Mouse (Mus musculus): ENCODE data around the gene Ift57. TPM values are rescaled to one million over a fixed set of nuclear protein-coding genes. Genes with fewer than 3 reads are reported as not detected.

Gene Ift57
- polyA plus RNA-seq, 2 experiments: 2.0 to 2.7 TPM

DNA sequence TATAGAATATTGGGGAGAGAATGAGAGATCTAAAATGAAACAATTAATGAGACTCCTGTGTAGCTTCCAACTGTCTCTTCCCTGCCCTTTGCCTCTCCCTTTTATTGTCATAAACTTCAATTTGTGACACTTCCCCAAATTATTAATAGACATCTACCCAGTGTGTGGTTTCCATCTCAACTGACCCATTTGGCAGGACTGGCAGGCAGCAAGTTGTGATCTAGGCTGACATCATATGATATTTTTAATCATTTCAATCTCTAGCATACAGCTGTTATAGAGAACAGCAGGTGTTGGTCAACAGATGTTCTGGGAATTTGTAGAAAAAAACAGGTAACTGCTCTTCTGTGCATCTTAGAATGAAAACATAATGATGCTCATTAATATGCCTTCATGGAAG lies 84.3 kb downstream of the Ift57 start:
- ATAC-seq (ENCODE audit: insufficient read depth) (no peak), DNase-seq (ENCODE audit: low read depth in 3 of 3, low spot score in 3 of 3) (no peak)
- no peak overlapping the region for H3K4me2 ChIP-seq (ENCODE audit: low read depth)
- H3K9me3 ChIP-seq (ENCODE audit: control insufficient read depth, low read length): no peaks in the 10 kb centered on the region
- no peaks in the 10 kb centered on the region for H3K27me3 ChIP-seq (ENCODE audit: control insufficient read depth, insufficient read depth, low read length)
- no peak overlapping the region for H3K4me3 ChIP-seq (ENCODE audit: insufficient read depth in 1 of 2, low read depth in 2 of 2, low read length in 2 of 2)
- no peaks in the 10 kb centered on the region for H3K36me3 ChIP-seq (replicated peaks; ENCODE audit: control insufficient read depth, insufficient read depth, low read depth)
- H3K27ac ChIP-seq: no peak overlapping the region
- H3K4me1 ChIP-seq (replicated peaks; ENCODE audit: control insufficient read depth in 2 of 2, insufficient read depth in 2 of 2, low read length in 1 of 2): peaks cover 23 to 35% of the 10 kb centered on the region in 2 experiments
- TF ChIP-seq EP300 (IDR thresholded peaks at IDR 0.05; ENCODE audit: low read depth) (no peak), CTCF (IDR thresholded peaks at IDR 0.05; ENCODE audit: low read depth) (no peak)
- no peak overlapping the region for H3K9ac ChIP-seq (replicated peaks)

DNA sequence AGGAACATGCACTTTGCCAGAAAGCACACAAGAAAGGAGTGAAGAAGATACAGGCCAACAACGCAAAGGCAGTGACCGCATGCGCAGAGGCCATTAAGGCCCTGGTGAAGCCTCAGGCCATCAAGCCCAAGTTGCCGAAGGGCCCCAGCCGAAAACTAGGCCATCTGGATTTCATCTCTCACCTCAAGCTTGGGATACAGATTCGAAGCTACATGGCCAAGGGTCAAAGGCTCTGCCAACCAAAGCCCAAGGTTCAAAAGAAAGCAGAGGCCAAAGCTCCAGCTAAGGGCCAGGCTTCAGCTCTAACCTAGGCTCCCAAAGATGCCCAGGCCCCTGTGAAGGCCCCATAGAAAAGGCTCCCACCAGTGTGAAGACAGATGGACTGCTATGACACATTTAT lies 87.1 kb downstream of the Ift57 start:
- H3K27ac ChIP-seq: no peak overlapping the region
- H3K27me3 ChIP-seq (ENCODE audit: control insufficient read depth, insufficient read depth, low read length): no peaks in the 10 kb centered on the region
- 86% methylated on average over 6 of the region's 6 CpGs for WGBS (ENCODE audit: insufficient replicate concordance)
- H3K9ac ChIP-seq (replicated peaks): no peak overlapping the region
- H3K36me3 ChIP-seq (replicated peaks; ENCODE audit: control insufficient read depth, insufficient read depth, low read depth): no peaks in the 10 kb centered on the region
- H3K4me1 ChIP-seq (replicated peaks; ENCODE audit: control insufficient read depth in 2 of 2, insufficient read depth in 2 of 2, low read length in 1 of 2): peaks cover 21 to 38% of the 10 kb centered on the region in 2 experiments
- no peak overlapping the region for H3K4me2 ChIP-seq (ENCODE audit: low read depth)
- no peak for DNase-seq (ENCODE audit: low read depth in 3 of 3, low spot score in 3 of 3)
- ATAC-seq (ENCODE audit: insufficient read depth): no peak
- TF ChIP-seq EP300 (IDR thresholded peaks at IDR 0.05; ENCODE audit: low read depth) (no peak), CTCF (IDR thresholded peaks at IDR 0.05; ENCODE audit: low read depth) (no peak)
- no peaks in the 10 kb centered on the region for H3K9me3 ChIP-seq (ENCODE audit: control insufficient read depth, low read length)
- no peak overlapping the region for H3K4me3 ChIP-seq (ENCODE audit: insufficient read depth in 1 of 2, low read depth in 2 of 2, low read length in 2 of 2)

DNA sequence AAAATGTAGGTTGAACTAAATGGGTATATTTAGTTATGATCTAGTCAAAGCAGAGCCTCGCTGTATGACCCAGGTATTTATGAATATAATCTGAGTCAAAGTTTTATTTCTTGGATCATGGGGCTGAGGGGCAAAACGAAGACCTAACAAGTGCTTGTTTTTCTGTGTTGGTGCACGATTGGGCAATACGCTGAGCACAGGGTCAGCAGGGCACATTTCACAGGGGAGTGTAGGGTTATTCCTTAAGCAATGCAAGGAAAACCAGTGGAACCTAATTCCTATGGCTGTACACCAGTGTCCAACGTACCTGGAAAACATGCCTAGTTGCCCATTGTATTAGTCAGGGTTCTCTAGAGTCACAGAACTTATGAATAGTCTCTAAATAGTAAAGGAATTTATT lies 88.7 kb downstream of the Ift57 start:
- no peak for TF ChIP-seq CTCF (IDR thresholded peaks at IDR 0.05; ENCODE audit: low read depth)
- no peak for TF ChIP-seq EP300 (IDR thresholded peaks at IDR 0.05; ENCODE audit: low read depth)
- Histone ChIP-seq H3K4me2 (ENCODE audit: low read depth) (no peak overlapping the region), H3K4me3 (ENCODE audit: insufficient read depth in 1 of 2, low read depth in 2 of 2, low read length in 2 of 2) (no peak overlapping the region), H3K27me3 (ENCODE audit: control insufficient read depth, insufficient read depth, low read length) (no peaks in the 10 kb centered on the region), H3K27ac (no peak overlapping the region), H3K9ac (replicated peaks) (no peak overlapping the region), H3K4me1 (replicated peaks; ENCODE audit: control insufficient read depth in 2 of 2, insufficient read depth in 2 of 2, low read length in 1 of 2) (peaks cover 31 to 40% of the 10 kb centered on the region in 2 experiments), H3K9me3 (ENCODE audit: control insufficient read depth, low read length) (no peaks in the 10 kb centered on the region), H3K36me3 (replicated peaks; ENCODE audit: control insufficient read depth, insufficient read depth, low read depth) (no peaks in the 10 kb centered on the region)
- 75% methylated on average over 5 of the region's 5 CpGs for WGBS (ENCODE audit: insufficient replicate concordance)
- DNase-seq (ENCODE audit: low read depth in 3 of 3, low spot score in 3 of 3): no peak
- ATAC-seq (ENCODE audit: insufficient read depth): no peak

DNA sequence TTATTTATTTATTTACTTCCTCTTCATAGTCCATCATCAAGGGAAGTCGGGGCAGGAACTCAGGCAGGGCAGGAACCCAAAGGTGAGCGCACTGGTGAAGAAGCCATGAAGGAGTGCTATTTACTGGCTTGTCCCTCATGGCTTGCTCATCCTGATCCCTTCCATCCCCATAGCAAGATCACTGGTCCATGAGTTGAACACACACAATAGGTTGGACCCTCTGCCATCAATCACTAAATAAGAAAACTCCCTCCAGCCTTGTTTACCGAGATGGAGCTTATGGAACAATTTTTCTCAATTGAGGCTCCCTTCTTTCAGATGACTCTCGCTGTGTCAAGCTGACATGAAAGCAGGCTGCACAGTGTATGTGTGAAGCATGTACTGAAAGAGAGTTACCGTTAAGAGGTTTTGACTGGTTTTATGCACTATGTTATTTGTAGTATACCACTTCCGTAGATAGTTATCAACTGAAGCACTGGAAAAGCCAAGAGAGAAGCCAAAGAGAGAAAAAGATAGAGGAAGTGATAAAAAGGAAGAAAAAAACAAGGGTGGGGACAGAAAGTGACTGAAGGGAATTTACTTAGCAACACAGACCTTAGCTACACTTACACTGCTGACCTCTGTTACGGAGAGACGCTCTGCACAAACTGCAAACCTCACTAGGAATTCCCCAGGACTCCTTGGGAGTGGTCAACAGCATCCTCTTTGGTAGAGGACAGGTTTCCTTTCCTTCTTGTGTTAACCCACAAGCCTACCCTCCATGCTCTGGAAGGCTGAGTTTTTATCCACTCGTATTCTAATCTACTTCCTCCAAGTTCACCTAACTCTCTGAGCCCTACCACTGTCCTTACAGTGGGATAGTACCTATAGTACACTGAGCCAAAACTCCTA lies 91.8 kb downstream of the Ift57 start:
- H3K9ac ChIP-seq (replicated peaks): peak overlapping the region; percentile 48
- ATAC-seq (ENCODE audit: insufficient read depth) (peak; percentile 55; the same call in 1 of the 2 replicates), DNase-seq (ENCODE audit: low read depth in 3 of 3, low spot score in 3 of 3) (no peak)
- H3K9me3 ChIP-seq (ENCODE audit: control insufficient read depth, low read length): no peaks in the 10 kb centered on the region
- TF ChIP-seq CTCF (IDR thresholded peaks at IDR 0.05; ENCODE audit: low read depth) (no peak), EP300 (IDR thresholded peaks at IDR 0.05; ENCODE audit: low read depth) (no peak)
- no peaks in the 10 kb centered on the region for H3K27me3 ChIP-seq (ENCODE audit: control insufficient read depth, insufficient read depth, low read length)
- H3K27ac ChIP-seq: peak overlapping the region; percentile 64
- 37% methylated on average over 9 of the region's 9 CpGs for WGBS (ENCODE audit: insufficient replicate concordance)
- peaks cover 40 to 44% of the 10 kb centered on the region in 2 experiments for H3K4me1 ChIP-seq (replicated peaks; ENCODE audit: control insufficient read depth in 2 of 2, insufficient read depth in 2 of 2, low read length in 1 of 2)
- H3K4me3 ChIP-seq (ENCODE audit: insufficient read depth in 1 of 2, low read depth in 2 of 2, low read length in 2 of 2): no peak overlapping the region
- peak overlapping the region; percentile 34 for H3K4me2 ChIP-seq (ENCODE audit: low read depth)
- no peaks in the 10 kb centered on the region for H3K36me3 ChIP-seq (replicated peaks; ENCODE audit: control insufficient read depth, insufficient read depth, low read depth)

DNA sequence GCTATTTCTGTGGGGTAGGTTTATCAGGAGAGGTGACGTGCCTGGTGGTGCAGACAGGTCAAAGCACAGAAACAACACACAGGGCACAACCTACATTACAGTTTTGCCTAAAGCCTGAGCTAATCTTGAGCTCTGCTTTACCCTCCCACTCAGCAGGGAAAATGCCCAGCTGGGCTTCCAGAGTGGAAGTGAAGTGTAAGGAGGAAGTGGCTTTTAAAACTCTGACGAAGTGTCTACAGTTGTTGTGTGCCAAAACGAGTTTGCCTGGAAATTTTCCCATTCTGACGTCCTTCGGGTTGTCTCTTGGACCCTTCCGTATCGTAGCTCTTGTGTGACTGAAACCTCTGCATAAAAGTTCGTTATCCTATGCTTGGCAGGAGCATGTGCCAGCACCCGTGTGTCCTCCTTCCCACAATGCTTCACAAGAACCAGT lies 93.4 kb downstream of the Ift57 start:
- Histone ChIP-seq H3K9me3 (ENCODE audit: control insufficient read depth, low read length) (no peaks in the 10 kb centered on the region), H3K4me1 (replicated peaks; ENCODE audit: control insufficient read depth in 2 of 2, insufficient read depth in 2 of 2, low read length in 1 of 2) (peaks cover 49 to 57% of the 10 kb centered on the region in 2 experiments), H3K27ac (peak overlapping the region; percentile 65), H3K4me3 (ENCODE audit: insufficient read depth in 1 of 2, low read depth in 2 of 2, low read length in 2 of 2) (no peak overlapping the region), H3K9ac (replicated peaks) (peak overlapping the region; percentile 43), H3K36me3 (replicated peaks; ENCODE audit: control insufficient read depth, insufficient read depth, low read depth) (no peaks in the 10 kb centered on the region), H3K27me3 (ENCODE audit: control insufficient read depth, insufficient read depth, low read length) (no peaks in the 10 kb centered on the region), H3K4me2 (ENCODE audit: low read depth) (peak overlapping the region; percentile 24)
- no peak for DNase-seq (ENCODE audit: low read depth in 3 of 3, low spot score in 3 of 3)
- 41% methylated on average over 9 of the region's 9 CpGs for WGBS (ENCODE audit: insufficient replicate concordance)
- ATAC-seq (ENCODE audit: insufficient read depth): peak; percentile 28; the same call in 1 of the 2 replicates
- TF ChIP-seq EP300 (IDR thresholded peaks at IDR 0.05; ENCODE audit: low read depth): no peak
- TF ChIP-seq CTCF (IDR thresholded peaks at IDR 0.05; ENCODE audit: low read depth): no peak

Data from liver, embryonic 14.5 days (tissue).